Comparison of ENCODE assay signal across 12 mouse cellular contexts in the genomic region with DNA sequence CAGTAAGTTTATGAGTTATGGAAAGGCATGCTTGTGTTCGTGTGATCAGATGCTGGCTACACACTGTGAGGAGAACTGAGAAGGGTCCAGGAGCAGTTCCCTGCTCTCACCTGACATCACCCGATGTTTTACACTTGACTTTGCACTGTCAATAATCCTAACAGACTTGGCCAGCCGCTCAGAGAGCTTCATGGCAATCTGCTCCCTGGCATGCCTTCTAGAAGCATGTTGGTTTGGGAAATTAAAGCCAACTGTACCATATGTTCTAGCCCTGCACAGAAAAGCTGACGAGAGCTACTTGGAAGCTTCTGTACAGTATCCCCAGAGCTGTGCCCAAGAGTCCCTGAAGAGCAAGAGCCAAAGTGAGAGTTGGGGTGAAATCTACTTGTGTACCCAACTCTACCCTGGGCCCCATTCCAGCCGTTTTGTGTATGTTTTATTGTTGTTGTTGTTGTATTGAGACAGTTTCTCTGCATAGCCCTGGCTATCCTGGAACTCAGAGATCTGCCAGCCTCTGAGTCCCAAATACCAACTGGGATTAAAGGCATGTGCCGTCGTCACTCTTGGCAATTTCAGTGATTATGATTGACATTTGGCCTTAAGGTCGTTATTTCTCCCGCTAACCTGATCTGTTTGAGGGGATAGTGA. TPM values are rescaled to one million over a fixed set of nuclear protein-coding genes. Genes with fewer than 3 reads are reported as not detected.
DNase-seq lines count a peak whose midpoint lies in the region; ATAC-seq lines count a peak whose summit lies in the region.
"Had no signal": no experiment of that assay in that cellular context is flagged by ENCODE, and none has a peak within 500 bp of the region (broad histone marks: within the 10 kb centered on the region; RNA-seq: fewer than 3 reads in every experiment).

No protein-coding gene starts in this region.

- no peaks in the 10 kb centered on the region for H3K9me3 ChIP-seq in forebrain, embryonic 15.5 days
- no peaks in the 10 kb centered on the region for H3K9me3 ChIP-seq in forebrain, embryonic 12.5 days
- H3K9me3 ChIP-seq: embryonic facial prominence, embryonic 13.5 days; midbrain, embryonic 13.5 days had no signal

- peak overlapping the region; percentile 32 for H3K27ac ChIP-seq in forebrain, embryonic 15.5 days (replicated peaks)
- H3K27ac ChIP-seq in forebrain, embryonic 12.5 days, result no peak overlapping the region
- H3K27ac ChIP-seq: embryonic facial prominence, embryonic 13.5 days; midbrain, embryonic 13.5 days had no signal

- 51% methylated on average over 9 of the region's 9 CpGs for WGBS in forebrain, embryonic 15.5 days
- WGBS in forebrain, embryonic 12.5 days, result 81% methylated on average over 9 of the region's 9 CpGs

- no peak overlapping the region for H3K4me2 ChIP-seq in forebrain, embryonic 15.5 days (replicated peaks)
- H3K4me2 ChIP-seq in forebrain, embryonic 12.5 days, result no peak overlapping the region
- H3K4me2 ChIP-seq: embryonic facial prominence, embryonic 13.5 days; lung, embryonic 14.5 days; midbrain, embryonic 13.5 days had no signal

- no peaks in the 10 kb centered on the region for H3K36me3 ChIP-seq in forebrain, embryonic 15.5 days
- H3K36me3 ChIP-seq in forebrain, embryonic 12.5 days (replicated peaks), result no peaks in the 10 kb centered on the region
- H3K36me3 ChIP-seq: embryonic facial prominence, embryonic 13.5 days; midbrain, embryonic 13.5 days had no signal

- DNase-seq in cerebellum, adult 11-12 months, result peak; percentile 96
- DNase-seq in frontal cortex, postnatal 36 days (ENCODE audit: low spot score in 2 of 2), result peak; percentile 21 to 62
- peak; percentile 76 for DNase-seq in left cerebral cortex, postnatal 4 days
- DNase-seq in testis, postnatal 10 days (ENCODE audit: low spot score), result no peak
- no peak for DNase-seq in heart, postnatal 10 days
- no peak for DNase-seq in kidney, postnatal 4 days
- DNase-seq: lung, embryonic 14.5 days had no signal

- no peak overlapping the region for H3K4me3 ChIP-seq in forebrain, embryonic 15.5 days
- no peak overlapping the region for H3K4me3 ChIP-seq in forebrain, embryonic 12.5 days (replicated peaks)
- H3K4me3 ChIP-seq: embryonic facial prominence, embryonic 13.5 days; midbrain, embryonic 13.5 days had no signal

- intact Hi-C loops in left cerebral cortex, postnatal 4 days (cut with DNase I), result no loop called here
- intact Hi-C loops in heart, postnatal 10 days (cut with DNase I), result loop anchor here (5.0 kb wide), 1 partner anchor 36 kb away; no protein-coding TSS in a partner anchor

- H3K4me1 ChIP-seq in forebrain, embryonic 15.5 days, result peaks cover 25% of the 10 kb centered on the region
- peaks cover 8% of the 10 kb centered on the region for H3K4me1 ChIP-seq in forebrain, embryonic 12.5 days

- no peaks in the 10 kb centered on the region for H3K27me3 ChIP-seq in forebrain, embryonic 15.5 days
- H3K27me3 ChIP-seq in forebrain, embryonic 12.5 days, result no peaks in the 10 kb centered on the region
- H3K27me3 ChIP-seq: embryonic facial prominence, embryonic 13.5 days; midbrain, embryonic 13.5 days; Patski had no signal

- no peak overlapping the region for H3K9ac ChIP-seq in forebrain, embryonic 15.5 days (replicated peaks)
- no peak overlapping the region for H3K9ac ChIP-seq in forebrain, embryonic 12.5 days
- H3K9ac ChIP-seq: embryonic facial prominence, embryonic 13.5 days; lung, embryonic 14.5 days; midbrain, embryonic 13.5 days had no signal

- ATAC-seq in forebrain, embryonic 15.5 days (replicated peaks), result peak; percentile 94
- no peak for ATAC-seq in forebrain, embryonic 12.5 days (ENCODE audit: low FRiP score)
- ATAC-seq: midbrain, embryonic 13.5 days had no signal

RNA-seq across cellular contexts. Expression of gene Cnksr3, which starts 56.5 kb away (rescaled TPM):
- 3.1 and 3.5 TPM in 2 replicates for polyA plus RNA-seq in forebrain, embryonic 15.5 days (2015; fragmentation: Nextera tagmentation; extraction: Ambion mirVana)
- 6.7 and 6.9 TPM in 2 replicates for polyA plus RNA-seq in forebrain, embryonic 12.5 days (2016; fragmentation: Nextera tagmentation; extraction: Ambion mirVana)
- 1 to 10 TPM; 4.0 to 4.7 TPM for total RNA-seq in left cerebral cortex, postnatal 4 days (2021)
- 10 to 100 TPM; 24.4 to 26.3 TPM for total RNA-seq in heart, postnatal 10 days (2021)

Comparison
In these comparisons a context has a peak if more than half of its experiments do, and no peak if none do; other contexts are left out.
1. DNase-seq: peak in cerebellum, adult 11-12 months (single experiment), frontal cortex, postnatal 36 days (2 of 2) and left cerebral cortex, postnatal 4 days (single experiment); none in testis, postnatal 10 days (single experiment), heart, postnatal 10 days (0 of 2) and kidney, postnatal 4 days (0 of 2).
2. RNA of gene Cnksr3, which starts 56.5 kb away (total RNA-seq): 24.4 to 26.3 TPM in heart, postnatal 10 days; 4.0 to 4.7 TPM in left cerebral cortex, postnatal 4 days; every median in the first group is over 4 times any median in the second.